30 mouse cellular contexts compared by ENCODE assay signal in genomic region chr6:70718164-70718563, GRCm38 (mm10).
"Had no signal": no experiment of that assay in that cellular context is flagged by ENCODE, and none has a peak within 500 bp of the region (broad histone marks: within the 10 kb centered on the region; RNA-seq: fewer than 3 reads in every experiment).

No protein-coding gene starts in this region.

- H3K4me3 ChIP-seq: left cerebral cortex, adult 2 months; limb, embryonic 10.5 days; limb, embryonic 12.5 days; limb, embryonic 13.5 days; limb, embryonic 15.5 days; liver, embryonic 12.5 days; liver, embryonic 13.5 days; liver, embryonic 15.5 days; lung, embryonic 15.5 days; megakaryocyte, embryonic 14.5 days; midbrain, embryonic 10.5 days; midbrain, embryonic 12.5 days; midbrain, embryonic 13.5 days; midbrain, embryonic 15.5 days; myocyte had no signal

- H3K4me2 ChIP-seq: limb, embryonic 12.5 days; limb, embryonic 13.5 days; limb, embryonic 15.5 days; liver, embryonic 11.5 days; liver, embryonic 12.5 days; liver, embryonic 13.5 days; liver, embryonic 15.5 days; lung, embryonic 14.5 days; lung, embryonic 15.5 days; midbrain, embryonic 11.5 days; midbrain, embryonic 12.5 days; midbrain, embryonic 13.5 days; midbrain, embryonic 15.5 days had no signal

- H3K9ac ChIP-seq: limb, embryonic 12.5 days; limb, embryonic 13.5 days; limb, embryonic 15.5 days; liver, embryonic 12.5 days; liver, embryonic 13.5 days; liver, embryonic 14.5 days; liver, embryonic 15.5 days; liver, postnatal 0 days; lung, embryonic 14.5 days; lung, embryonic 15.5 days; midbrain, embryonic 12.5 days; midbrain, embryonic 13.5 days; midbrain, embryonic 15.5 days had no signal

- H3K27me3 ChIP-seq: limb, embryonic 12.5 days; limb, embryonic 13.5 days; limb, embryonic 15.5 days; liver, embryonic 12.5 days; liver, embryonic 13.5 days; liver, embryonic 15.5 days; lung, embryonic 15.5 days; megakaryocyte, embryonic 14.5 days; midbrain, embryonic 12.5 days; midbrain, embryonic 13.5 days; midbrain, embryonic 15.5 days had no signal

- H3K9me3 ChIP-seq: limb, embryonic 10.5 days; limb, embryonic 12.5 days; limb, embryonic 13.5 days; limb, embryonic 15.5 days; liver, embryonic 12.5 days; liver, embryonic 13.5 days; liver, embryonic 15.5 days; lung, embryonic 15.5 days; megakaryocyte, embryonic 14.5 days; midbrain, embryonic 10.5 days; midbrain, embryonic 12.5 days; midbrain, embryonic 13.5 days; midbrain, embryonic 15.5 days had no signal

- H3K4me1 ChIP-seq: limb, embryonic 10.5 days; limb, embryonic 12.5 days; limb, embryonic 13.5 days; limb, embryonic 15.5 days; lung, embryonic 15.5 days; midbrain, embryonic 12.5 days; midbrain, embryonic 13.5 days had no signal

- DNase-seq: left cerebral cortex, postnatal 4 days; liver; liver, embryonic 13.5 days; liver, postnatal 0 days; lung, adult 18-20 months; lung, adult 2 months; lung, embryonic 14.5 days; lung, postnatal 10 days; lung, postnatal 14 days; lung, postnatal 36 days; lung, postnatal 4 days; midbrain, embryonic 14.5 days had no signal

- H3K27ac ChIP-seq: left cerebral cortex, adult 2 months; limb, embryonic 10.5 days; limb, embryonic 12.5 days; limb, embryonic 13.5 days; limb, embryonic 15.5 days; liver, embryonic 12.5 days; liver, embryonic 13.5 days; liver, embryonic 14.5 days; liver, embryonic 15.5 days; lung, embryonic 15.5 days; macrophage; midbrain, embryonic 10.5 days; midbrain, embryonic 12.5 days; midbrain, embryonic 13.5 days; midbrain, embryonic 15.5 days had no signal

- H3K36me3 ChIP-seq: limb, embryonic 10.5 days; limb, embryonic 12.5 days; limb, embryonic 13.5 days; limb, embryonic 15.5 days; liver, embryonic 12.5 days; liver, embryonic 13.5 days; liver, embryonic 15.5 days; lung, embryonic 15.5 days; midbrain, embryonic 10.5 days; midbrain, embryonic 12.5 days; midbrain, embryonic 13.5 days; midbrain, embryonic 15.5 days had no signal
